Mouse (Mus musculus) adrenal gland, postnatal 10 days (tissue): Measurements from ENCODE around the gene Adam1b. TPM values are rescaled to one million over a fixed set of nuclear protein-coding genes. Genes with fewer than 3 reads are reported as not detected.

Experiments
- total RNA-seq, 2 experiments: library from RNA; stranded (reverse); gene quantifications; 2 replicates each; pipeline ENCODE4 v1.2.3; 2021

Adam1b gene
- total RNA-seq, 2 experiments from 2014 or later = not detected

Other genes with a start within 250 kb of the Adam1b start
- 10 to 100 TPM; 52.3 TPM for gene Trafd1, start 117.8 kb downstream of the Adam1b start, total RNA-seq
- gene Naa25, start 105.5 kb downstream of the Adam1b start, total RNA-seq = 10 to 100 TPM; 31.0 to 32.1 TPM
- 1 to 10 TPM; 3.3 to 4.8 TPM for gene Tmem116, start 51.5 kb downstream of the Adam1b start, total RNA-seq
- gene Erp29, start 50.9 kb downstream of the Adam1b start, total RNA-seq = 100 to 1,000 TPM; 115 to 128 TPM
- gene Adam1a, start 42.0 kb upstream of the Adam1b start, total RNA-seq = 1 to 10 TPM; 4.1 to 4.7 TPM
- gene Gm42878, start 42.0 kb upstream of the Adam1b start, total RNA-seq = under 1 TPM in 1 of 2 experiments, not detected in 1; 1.00 TPM
- 10 to 100 TPM; 82.2 to 90.6 TPM for gene Mapkapk5, start 42.5 kb upstream of the Adam1b start, total RNA-seq
- 100 to 1,000 TPM; 712 to 837 TPM for gene Aldh2, start 90.4 kb upstream of the Adam1b start, total RNA-seq
- 10 to 100 TPM; 20.1 to 24.0 TPM for gene Acad12, start 115.5 kb upstream of the Adam1b start, total RNA-seq
- 10 to 100 TPM; 38.6 to 43.6 TPM for gene Acad10, start 157.1 kb upstream of the Adam1b start, total RNA-seq
- gene Brap, start 157.1 kb upstream of the Adam1b start, total RNA-seq = 10 to 100 TPM; 57.2 to 62.6 TPM
- 100 to 1,000 TPM; 156 to 219 TPM for gene Atxn2, start 207.9 kb upstream of the Adam1b start, total RNA-seq